Mouse (Mus musculus): ENCODE results near the gene Pcsk5.
A peak's percentile ranks its signal among the peaks of the same experiment; 100 is the strongest.

Pcsk5 gene

GRCm38 (mm10) chr19:17745380-17745779 is 92.1 kb downstream of the Pcsk5 start:
- no peak for DNase-seq (ENCODE audit: inconsistent age in 2 of 2, low spot score in 1 of 2)

- DNase-seq (ENCODE audit: inconsistent age in 2 of 2, low spot score in 1 of 2) = peak in 1 of 2 experiments; percentile 41
These were observed 92.9 kb downstream of the Pcsk5 start for GRCm38 (mm10) chr19:17744474-17745069.

GRCm38 (mm10) chr19:17741465-17741864 is 96.0 kb downstream of the Pcsk5 start:
- DNase-seq (ENCODE audit: inconsistent age in 2 of 2, low spot score in 1 of 2) = no peak

DNA sequence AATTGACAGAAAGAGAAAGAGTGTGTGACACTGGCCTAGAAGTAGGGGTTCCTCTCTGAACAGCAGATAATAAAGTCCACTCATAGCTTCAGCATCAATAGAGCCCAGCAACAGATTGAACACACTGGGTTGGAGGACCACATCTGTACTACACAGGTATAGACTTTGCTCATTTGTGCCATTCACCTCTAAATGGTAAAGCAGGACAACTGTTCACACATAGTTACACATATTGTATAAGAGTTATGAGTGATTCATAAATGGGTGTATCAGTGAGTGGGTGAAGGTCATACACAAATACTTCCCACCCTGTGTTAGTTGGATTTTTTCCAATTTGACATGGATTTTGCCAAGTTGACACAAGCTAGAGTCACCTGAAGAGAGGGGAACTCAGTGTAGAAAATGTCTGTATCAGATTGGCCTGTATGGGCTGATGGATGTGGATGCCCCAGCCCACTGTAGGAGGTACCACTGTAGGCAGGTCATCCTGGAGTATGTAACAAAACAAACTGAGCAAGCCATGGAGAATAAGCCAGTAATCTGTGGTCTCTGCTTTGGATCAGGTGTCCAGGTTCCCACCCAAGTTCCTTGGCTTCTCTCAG is 104.7 kb downstream of the Pcsk5 start:
- peak in 1 of 2 experiments; percentile 67 for DNase-seq (ENCODE audit: inconsistent age in 2 of 2, low spot score in 1 of 2)

DNA sequence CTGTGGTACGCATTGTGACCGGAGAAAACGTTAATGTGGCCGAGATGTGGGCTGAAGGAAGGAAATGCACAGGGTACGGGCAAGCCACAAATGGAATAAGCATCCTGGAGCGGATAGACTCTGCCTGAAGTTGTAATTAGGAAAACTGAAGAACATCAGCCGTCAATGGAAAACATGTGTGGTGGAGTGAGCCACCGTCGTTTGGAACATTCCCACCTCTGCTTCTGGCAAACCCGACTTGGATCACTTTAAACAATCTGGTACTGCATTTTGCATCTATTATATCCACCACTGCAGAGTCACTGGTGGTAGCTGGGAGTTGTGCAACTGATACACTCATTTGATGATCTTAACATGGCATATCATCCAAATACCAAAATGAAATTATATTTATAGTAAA is 120.4 kb downstream of the Pcsk5 start:
- DNase-seq (ENCODE audit: inconsistent age in 2 of 2, low spot score in 1 of 2) = no peak

DNA sequence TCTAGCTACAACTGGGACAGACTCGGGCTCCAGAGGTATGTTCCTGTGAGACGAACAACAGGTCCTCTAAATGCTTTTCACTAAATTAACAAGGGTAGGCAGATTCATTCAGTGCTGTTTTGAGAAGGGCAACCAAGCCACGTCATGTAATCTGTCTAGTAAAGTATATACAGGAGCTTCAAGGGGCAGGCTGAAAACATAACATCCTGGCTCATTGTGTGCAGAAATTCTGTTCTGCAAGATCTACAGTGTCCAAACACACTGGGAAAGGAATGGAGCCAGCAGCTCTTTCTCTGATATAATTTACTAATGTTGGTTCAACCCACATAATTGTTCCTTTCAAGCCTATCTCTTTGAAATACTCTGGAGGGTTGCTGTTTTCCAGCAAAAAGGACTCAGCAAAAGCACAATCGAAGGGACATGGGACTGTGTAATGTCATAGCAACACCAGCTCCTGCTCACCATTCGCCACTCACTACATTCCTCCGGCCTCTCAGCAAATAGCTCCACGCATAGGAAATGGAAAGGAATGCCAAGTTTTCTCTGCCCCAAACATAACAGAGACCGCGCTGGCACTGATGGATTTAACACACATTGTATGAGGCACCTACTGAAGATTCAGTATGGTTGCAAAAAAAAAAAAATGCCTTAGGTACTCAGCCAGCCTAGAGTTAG is 122.0 kb downstream of the Pcsk5 start:
- DNase-seq (ENCODE audit: inconsistent age in 2 of 2, low spot score in 1 of 2) = no peak

DNA sequence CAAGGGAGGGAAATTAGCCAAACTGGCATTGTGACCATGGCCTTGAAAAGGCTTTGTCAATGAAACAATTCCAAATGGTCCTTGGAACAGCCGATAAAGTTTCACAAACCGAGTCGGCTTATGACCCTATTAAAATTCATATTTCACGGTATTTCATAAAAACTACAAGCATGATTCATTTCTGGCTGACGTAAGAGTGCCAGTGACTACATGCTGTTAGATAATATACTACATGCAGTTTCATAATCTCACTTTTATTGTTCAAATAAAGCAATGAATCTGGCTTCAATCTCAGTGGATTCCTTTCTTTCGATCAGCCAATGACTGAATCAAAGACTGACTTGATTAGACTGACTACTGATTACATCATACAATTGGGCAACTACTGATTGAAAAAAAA is 145.8 kb downstream of the Pcsk5 start:
- peak in 1 of 2 experiments; percentile 87 for DNase-seq (ENCODE audit: inconsistent age in 2 of 2, low spot score in 1 of 2)

DNA sequence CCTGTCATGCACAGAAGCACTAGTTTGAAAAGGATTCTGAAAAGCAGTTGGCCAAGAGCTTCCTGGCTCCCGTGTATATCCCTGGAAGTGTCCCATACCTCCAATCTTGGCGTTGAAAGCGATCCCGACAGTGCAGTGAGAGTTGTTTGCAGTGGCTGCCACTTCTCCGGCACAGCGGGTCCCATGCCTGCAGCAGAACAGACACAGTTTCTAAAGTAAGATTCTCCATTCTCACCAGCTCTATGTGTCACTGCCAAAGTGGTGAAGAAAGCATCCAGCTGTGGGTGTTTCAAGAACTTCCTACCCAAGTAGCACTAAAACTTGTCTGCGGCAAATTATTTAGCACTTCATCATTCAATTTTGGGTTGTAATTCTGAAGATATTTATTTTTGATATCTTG is 159.1 kb downstream of the Pcsk5 start:
- DNase-seq (ENCODE audit: inconsistent age in 2 of 2, low spot score in 1 of 2) = no peak

DNA sequence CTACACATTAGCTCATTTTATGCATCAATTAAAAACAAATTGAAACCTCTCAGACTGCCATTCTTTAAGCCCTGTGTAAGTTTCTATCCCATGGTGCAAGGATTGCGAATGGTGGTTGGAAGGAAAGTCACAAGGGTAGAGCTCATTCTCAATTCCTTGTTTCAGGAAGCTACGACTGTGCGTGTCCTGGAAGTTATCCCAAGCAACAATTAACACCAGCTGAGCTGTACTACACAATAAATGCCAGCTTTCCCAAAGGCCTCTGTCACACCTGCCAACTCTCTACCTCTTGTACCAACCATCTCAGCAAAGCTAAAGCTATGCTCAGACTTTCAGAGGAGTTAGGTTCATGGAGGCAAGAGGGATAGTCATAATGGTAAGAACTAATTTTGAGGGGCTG is 174.8 kb downstream of the Pcsk5 start:
- DNase-seq (ENCODE audit: inconsistent age in 2 of 2, low spot score in 1 of 2) = no peak

- no peak for DNase-seq (ENCODE audit: inconsistent age in 2 of 2, low spot score in 1 of 2)
These were observed 175.2 kb downstream of the Pcsk5 start for GRCm38 (mm10) chr19:17662271-17662670.

- no peak for DNase-seq (ENCODE audit: inconsistent age in 2 of 2, low spot score in 1 of 2)
These were observed 178.1 kb downstream of the Pcsk5 start for GRCm38 (mm10) chr19:17659321-17659720.

GRCm38 (mm10) chr19:17650831-17651502 is 186.5 kb downstream of the Pcsk5 start:
- DNase-seq (ENCODE audit: inconsistent age in 2 of 2, low spot score in 1 of 2) = peak in 1 of 2 experiments; percentile 58

DNA sequence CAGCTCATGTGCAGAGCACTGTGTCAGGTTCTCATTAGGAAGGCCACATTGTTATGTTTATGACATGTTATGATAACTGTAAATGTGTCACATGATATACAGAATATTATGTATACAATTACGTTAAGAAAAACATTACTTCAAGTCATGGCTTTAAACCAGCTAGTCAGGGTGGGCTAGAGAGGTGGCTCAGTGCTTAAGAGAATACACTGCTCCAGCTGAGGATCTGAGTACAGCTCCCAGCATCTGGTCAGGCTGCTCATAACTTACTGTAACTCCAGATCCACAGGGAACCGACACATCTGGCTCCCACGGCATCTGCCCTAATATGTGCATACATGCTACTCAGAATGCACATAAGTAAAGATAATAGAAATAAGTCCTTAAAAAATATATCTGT is 187.5 kb downstream of the Pcsk5 start:
- no peak for DNase-seq (ENCODE audit: inconsistent age in 2 of 2, low spot score in 1 of 2)

GRCm38 (mm10) chr19:17643128-17643797 is 194.2 kb downstream of the Pcsk5 start:
- peak; percentile 73 to 85 for DNase-seq (ENCODE audit: inconsistent age in 2 of 2, low spot score in 1 of 2)

GRCm38 (mm10) chr19:17635984-17636383 is 201.4 kb downstream of the Pcsk5 start:
- no peak for DNase-seq (ENCODE audit: inconsistent age in 2 of 2, low spot score in 1 of 2)

DNA sequence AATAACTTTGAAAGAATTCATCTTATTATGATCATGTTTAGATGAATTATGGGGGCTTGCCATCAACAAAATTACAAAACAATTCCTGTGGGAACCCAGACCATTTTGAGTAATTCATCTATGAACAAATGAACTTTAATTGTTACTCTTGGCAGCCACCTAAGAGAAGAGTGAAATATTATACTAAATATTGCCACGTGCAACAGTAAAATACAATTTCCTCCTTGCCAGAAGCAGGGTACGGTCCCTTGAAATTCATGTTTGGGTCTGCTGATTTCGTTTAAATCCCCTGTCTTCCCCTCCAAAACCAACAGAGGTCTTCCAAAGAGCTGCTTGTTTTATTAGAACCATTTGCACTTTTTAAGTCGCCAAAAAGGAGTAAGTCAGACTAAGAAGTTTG is 221.8 kb downstream of the Pcsk5 start:
- no peak for DNase-seq (ENCODE audit: inconsistent age in 2 of 2, low spot score in 1 of 2)

DNA sequence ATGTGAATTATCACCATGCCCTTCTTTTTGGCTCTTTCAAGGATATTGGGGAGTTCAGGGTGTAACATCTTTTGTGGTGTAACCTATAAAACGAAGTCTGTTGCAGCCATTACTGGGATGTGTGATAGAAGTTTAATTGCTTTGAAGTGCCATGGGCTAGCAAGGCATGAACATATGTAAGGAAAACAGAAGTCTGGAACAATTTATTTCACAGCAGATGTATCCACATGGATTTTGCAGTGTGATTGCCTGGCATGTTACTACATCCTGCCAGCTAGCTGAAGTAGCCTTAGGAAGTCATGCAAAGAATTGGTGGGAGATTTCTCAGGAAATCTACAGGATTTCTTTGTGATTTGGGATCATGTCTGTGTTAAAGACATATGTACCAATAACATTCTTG is 230.9 kb downstream of the Pcsk5 start:
- DNase-seq (ENCODE audit: inconsistent age in 2 of 2, low spot score in 1 of 2) = no peak

- DNase-seq (ENCODE audit: inconsistent age in 2 of 2, low spot score in 1 of 2) = no peak
These were observed 231.3 kb downstream of the Pcsk5 start for GRCm38 (mm10) chr19:17606093-17606492.

DNA sequence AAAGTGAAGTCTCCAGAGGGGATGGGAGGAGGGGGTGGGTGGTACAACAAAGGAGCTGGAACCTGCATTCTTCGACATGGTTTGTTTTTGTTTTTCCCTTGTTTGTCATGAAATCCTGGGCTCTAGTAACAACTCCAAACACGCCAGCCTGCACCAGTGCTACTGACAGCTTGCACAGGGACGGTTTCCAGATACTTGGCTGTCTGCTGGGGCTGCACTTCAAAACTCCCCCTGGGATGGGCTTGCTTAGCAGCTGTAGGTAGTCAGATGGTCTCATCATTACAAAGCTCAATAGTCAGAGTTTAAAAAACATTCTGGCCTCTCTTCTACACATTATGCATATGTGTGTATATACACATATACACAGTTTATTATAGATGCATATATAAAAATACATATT is 234.1 kb downstream of the Pcsk5 start:
- DNase-seq (ENCODE audit: inconsistent age in 2 of 2, low spot score in 1 of 2) = no peak

DNA sequence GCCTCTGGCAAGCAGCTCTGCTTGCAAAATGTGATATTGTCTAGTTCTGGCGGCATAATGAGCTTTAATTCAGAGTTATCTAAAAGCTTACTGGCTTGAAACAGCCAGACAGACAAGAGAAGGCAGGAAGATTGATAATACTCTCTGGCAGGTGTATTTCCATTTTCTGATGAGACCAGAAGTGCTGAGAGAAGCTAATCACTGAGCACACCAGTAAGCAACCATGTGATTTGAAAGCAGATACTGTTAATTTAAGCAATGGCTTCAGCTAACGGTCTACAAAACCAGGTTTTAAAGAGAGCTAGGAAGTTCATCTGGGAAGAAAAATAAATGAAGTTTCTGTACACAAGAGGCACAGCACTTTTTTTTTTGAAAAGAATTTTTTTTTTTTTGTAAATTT is 237.1 kb downstream of the Pcsk5 start:
- DNase-seq (ENCODE audit: inconsistent age in 2 of 2, low spot score in 1 of 2) = peak in 1 of 2 experiments; percentile 50

DNA sequence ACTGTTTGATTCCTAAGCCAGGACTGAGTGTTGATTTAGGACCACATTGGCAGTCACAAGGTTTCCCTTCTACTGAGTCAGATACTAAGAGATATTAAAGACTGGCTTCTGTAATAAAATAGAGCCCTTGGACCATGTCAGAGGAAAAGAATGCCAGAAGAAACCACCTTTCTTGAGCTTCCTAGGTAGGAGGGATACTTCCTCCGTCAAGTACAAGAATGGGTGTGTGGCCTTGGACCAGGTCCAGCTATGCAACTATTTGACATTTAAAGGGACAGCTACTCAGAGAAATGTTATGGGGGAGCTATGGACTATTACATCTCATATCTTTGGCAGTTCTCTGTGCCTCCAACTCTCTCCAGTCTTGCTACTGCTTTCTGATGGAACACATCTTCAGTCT is 244.6 kb downstream of the Pcsk5 start:
- peak; percentile 53 to 82 for DNase-seq (ENCODE audit: inconsistent age in 2 of 2, low spot score in 1 of 2)
